In the genomic region with DNA sequence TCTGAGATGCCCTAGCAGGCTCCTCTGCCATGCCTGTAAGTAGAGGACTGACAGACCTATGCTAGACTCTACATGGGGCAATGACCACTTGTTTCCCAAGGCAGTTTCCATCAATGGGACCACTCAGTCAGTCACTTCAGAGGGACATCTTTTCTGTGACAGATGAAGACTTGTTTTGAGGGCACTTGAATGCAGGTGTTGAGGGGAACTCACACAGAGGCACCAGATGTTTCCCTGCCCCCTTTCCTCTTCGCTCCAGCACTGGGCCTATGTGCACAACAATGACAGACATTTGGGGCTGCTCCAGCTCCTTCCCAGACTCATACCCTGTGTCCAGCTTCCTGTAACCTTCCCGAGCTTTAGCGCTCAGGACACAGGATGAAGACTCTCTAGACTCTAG, we compare ENCODE assay signal across 23 mouse cellular contexts.
DNase-seq lines count a peak whose midpoint lies in the region; TF ChIP-seq lines count a peak whose summit lies in the region.
"Had no signal": no experiment of that assay in that cellular context is flagged by ENCODE, and none has a peak within 500 bp of the region (broad histone marks: within the 10 kb centered on the region; RNA-seq: fewer than 3 reads in every experiment).

No protein-coding gene starts in this region.

- WGBS in thymus, adult 2 months: 52% methylated on average over 3 of the region's 3 CpGs
- WGBS in cerebellum, adult 2 months: 88% methylated on average over 3 of the region's 3 CpGs

- no peak for TF ChIP-seq RAD21 in CH12.LX (IDR thresholded peaks at IDR 0.05; ENCODE audit: low read depth, low read length)

- H3K9ac ChIP-seq in CH12.LX (ENCODE audit: insufficient read depth, low read depth): no peak overlapping the region
- H3K9ac ChIP-seq: embryonic facial prominence, embryonic 12.5 days; embryonic facial prominence, embryonic 15.5 days; heart, embryonic 13.5 days; hindbrain, embryonic 14.5 days had no signal

- dilution Hi-C loops in CH12.LX (cut with MboI; ENCODE audit: extremely low pct_ligation_motif_present, extremely low pct_unique_long_range_greater_than_20kb, low sequenced_read_pairs): no loop called here

- H3K4me2 ChIP-seq in CH12.LX (ENCODE audit: insufficient read depth, low read depth, poor library complexity, severe bottlenecking): no peak overlapping the region
- H3K4me2 ChIP-seq: embryonic facial prominence, embryonic 12.5 days; embryonic facial prominence, embryonic 15.5 days; heart, embryonic 13.5 days; hindbrain, embryonic 14.5 days had no signal

- in situ Hi-C loops in CH12.LX (cut with MboI; ENCODE audit: low pct_ligation_motif_present, low pct_unique_long_range_greater_than_20kb, low sequenced_read_pairs): no loop called here

- H3K27me3 ChIP-seq in CH12.LX (replicated peaks): no peaks in the 10 kb centered on the region
- no peaks in the 10 kb centered on the region for H3K27me3 ChIP-seq in thymus, adult 2 months (ENCODE audit: control insufficient read depth, insufficient read depth, low read length)
- no peaks in the 10 kb centered on the region for H3K27me3 ChIP-seq in cerebellum, adult 2 months (ENCODE audit: control insufficient read depth, insufficient read depth, low read length)
- H3K27me3 ChIP-seq: embryonic facial prominence, embryonic 12.5 days; embryonic facial prominence, embryonic 15.5 days had no signal

- H3K4me1 ChIP-seq in CH12.LX (ENCODE audit: control insufficient read depth in 1 of 2, insufficient read depth in 2 of 2): peaks cover 9 to 36% of the 10 kb centered on the region in 2 experiments
- H3K4me1 ChIP-seq in thymus, adult 2 months (replicated peaks; ENCODE audit: control insufficient read depth, insufficient read depth, low read length): peaks cover 69% of the 10 kb centered on the region
- peaks cover 5% of the 10 kb centered on the region for H3K4me1 ChIP-seq in cerebellum, adult 2 months (ENCODE audit: control insufficient read depth, insufficient read depth, low read length)

- no peaks in the 10 kb centered on the region for H3K79me2 ChIP-seq in CH12.LX (replicated peaks; ENCODE audit: control insufficient read depth, extremely low read depth, insufficient read depth, poor library complexity, severe bottlenecking)

- no peaks in the 10 kb centered on the region for H3K9me3 ChIP-seq in CH12.LX (replicated peaks; ENCODE audit: low read length)
- H3K9me3 ChIP-seq: embryonic facial prominence, embryonic 12.5 days; embryonic facial prominence, embryonic 15.5 days; heart, embryonic 10.5 days; heart, embryonic 13.5 days had no signal

- no peak for DNase-seq in CH12.LX (ENCODE audit: extremely low read depth)
- DNase-seq in thymus, adult 2 months: peak; percentile 72
- peak; percentile 81 for DNase-seq in thymus, postnatal 14 days
- DNase-seq in thymus, postnatal 4 days: peak; percentile 68
- no peak for DNase-seq in cerebellum, adult 2 months
- DNase-seq in lung, postnatal 25 days (ENCODE audit: low spot score): no peak
- no peak for DNase-seq in gastrocnemius, postnatal 10 days
- DNase-seq: adrenal gland, adult 8-10 months; adrenal gland, postnatal 25 days; B cell, adult 2 months; cerebellum, adult 11-12 months; cerebellum, adult 9-10 months; cerebellum, postnatal 14 days; gastrocnemius, postnatal 36 days; heart, adult 2 months; heart, postnatal 14 days; heart, postnatal 4 days had no signal

- TF ChIP-seq EP300 in CH12.LX (IDR thresholded peaks at IDR 0.05; ENCODE audit: low read length): no peak

- TF ChIP-seq POLR2A in CH12.LX (IDR thresholded peaks at IDR 0.05; ENCODE audit: low read depth, low read length): no peak
- no peak for TF ChIP-seq POLR2A in thymus, adult 2 months (IDR thresholded peaks at IDR 0.05; ENCODE audit: control insufficient read depth, extremely low read depth, insufficient read depth, low read length, poor library complexity)
- TF ChIP-seq POLR2A in cerebellum, adult 2 months (IDR thresholded peaks at IDR 0.05; ENCODE audit: borderline replicate concordance, insufficient read depth, low read length): no peak

- peaks cover 0 to 44% of the 10 kb centered on the region in 2 experiments for H3K36me3 ChIP-seq in CH12.LX (replicated peaks in 1 of 2; ENCODE audit: control insufficient read depth in 1 of 2, insufficient read depth in 1 of 2, low read length in 1 of 2)
- no peaks in the 10 kb centered on the region for H3K36me3 ChIP-seq in thymus, adult 2 months (ENCODE audit: control insufficient read depth, insufficient read depth, low read length)
- H3K36me3 ChIP-seq: embryonic facial prominence, embryonic 12.5 days; embryonic facial prominence, embryonic 15.5 days; heart, embryonic 10.5 days; heart, embryonic 13.5 days had no signal

- TF ChIP-seq CTCF in CH12.LX (conservative IDR thresholded peaks at IDR 0.05 in 1 of 2, IDR thresholded peaks at IDR 0.05 in 1 of 2; ENCODE audit: low read depth in 2 of 2, low read length in 2 of 2): no peak
- TF ChIP-seq CTCF in thymus, adult 2 months (IDR thresholded peaks at IDR 0.05; ENCODE audit: borderline replicate concordance, control insufficient read depth, extremely low read depth, insufficient read depth, low read length, poor library complexity): no peak
- no peak for TF ChIP-seq CTCF in cerebellum, adult 2 months (IDR thresholded peaks at IDR 0.05; ENCODE audit: borderline replicate concordance, insufficient read depth, low read depth, low read length)

- no peak overlapping the region for H3K27ac ChIP-seq in CH12.LX (ENCODE audit: insufficient read depth, low read depth)
- H3K27ac ChIP-seq in thymus, adult 2 months (ENCODE audit: control insufficient read depth, insufficient read depth, low read length): peak overlapping the region; percentile 83
- H3K27ac ChIP-seq in cerebellum, adult 2 months (ENCODE audit: insufficient read depth, low read length): no peak overlapping the region
- H3K27ac ChIP-seq: embryonic facial prominence, embryonic 12.5 days; embryonic facial prominence, embryonic 15.5 days; heart, adult 2 months; heart, embryonic 10.5 days; heart, embryonic 13.5 days; hindbrain, embryonic 14.5 days; hindbrain, postnatal 0 days had no signal

- no peak overlapping the region for H3K4me3 ChIP-seq in CH12.LX (replicated peaks in 1 of 3; ENCODE audit: low read depth in 2 of 3, low read length in 2 of 3, poor library complexity in 1 of 3)
- H3K4me3 ChIP-seq in thymus, adult 2 months (ENCODE audit: control insufficient read depth, insufficient read depth, low read length): no peak overlapping the region
- H3K4me3 ChIP-seq in cerebellum, adult 2 months (replicated peaks; ENCODE audit: insufficient read depth, low read depth, low read length): no peak overlapping the region
- H3K4me3 ChIP-seq: embryonic facial prominence, embryonic 12.5 days; embryonic facial prominence, embryonic 15.5 days; heart, adult 2 months; heart, embryonic 10.5 days; heart, embryonic 13.5 days had no signal

TF ChIP-seq in CH12.LX, 34 proteins besides CTCF, POLR2A, EP300 and RAD21:
- TF ChIP-seq TCF12 (IDR thresholded peaks at IDR 0.05; ENCODE audit: low read depth, low read length): peak; percentile 51; the same call in 1 of the 2 replicates
- no peak for TF ChIP-seq IRF4 (IDR thresholded peaks at IDR 0.05; ENCODE audit: low read depth, low read length)

Comparison
In these comparisons a context has a peak if more than half of its experiments do, and no peak if none do; other contexts are left out.
1. DNase-seq: peak in thymus, adult 2 months (single experiment), thymus, postnatal 14 days (single experiment) and thymus, postnatal 4 days (single experiment); none in CH12.LX (single experiment), cerebellum, adult 2 months (0 of 2), lung, postnatal 25 days (single experiment) and gastrocnemius, postnatal 10 days (single experiment).